Mouse (Mus musculus) E14TG2a.4 (cell line): ENCODE data around the gene Mst1r.
A peak's percentile ranks its signal among the peaks of the same experiment; 100 is the strongest.

Source experiments
- CTCF ChIP-seq: conservative IDR thresholded peaks from 2 replicates; pipeline ENCODE4 v1.5.1; 2014; ENCODE audit warnings: low read length
- NANOG ChIP-seq: IDR thresholded peaks from 2 replicates; pipeline ENCODE4 v1.6.1; 2014; ENCODE audit warnings: borderline replicate concordance, low read length, mixed read lengths

DNA sequence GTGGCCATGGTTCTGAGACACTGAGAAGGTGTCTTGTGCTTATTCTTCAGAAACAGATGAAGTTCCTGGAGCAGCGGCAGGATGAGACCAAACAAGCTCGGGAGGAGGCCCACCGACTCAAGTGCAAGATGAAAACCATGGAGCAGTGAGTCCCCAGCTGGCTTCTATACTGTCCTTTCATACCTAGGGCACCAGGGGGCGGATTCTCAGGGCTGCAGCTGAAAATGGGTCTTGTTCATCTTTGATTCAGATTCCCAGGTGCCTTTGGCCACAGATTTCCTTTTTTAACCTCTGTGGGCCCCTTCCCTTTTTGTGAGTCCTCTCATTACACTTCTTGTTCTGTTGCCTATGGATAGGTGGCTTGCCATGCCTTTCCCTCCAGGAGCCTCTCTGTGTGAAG is 54.3 kb downstream of the Mst1r start:
- TF ChIP-seq CTCF (peak; percentile 18), NANOG (no peak)
